Mouse (Mus musculus) bone marrow, adult 2 months (tissue): ENCODE data around the gene Zic2. TPM values are rescaled to one million over a fixed set of nuclear protein-coding genes. Genes with fewer than 3 reads are reported as not detected.

ENCODE experiments used
- H3K27ac ChIP-seq: fragments of 200-500 bp; 2 replicates; pipeline ENCODE4 v1.5.1; 2012; ENCODE audit warnings: low read depth, mild to moderate bottlenecking, control low read depth, inconsistent platforms, low read length; ENCODE audit not compliant: control insufficient read depth, poor library complexity, insufficient read depth
- H3K4me1 ChIP-seq: fragments of 200-500 bp; 2 replicates; pipeline ENCODE4 v1.6.1; 2011; ENCODE audit warnings: low read length; ENCODE audit not compliant: control insufficient read depth, insufficient read depth
- H3K4me3 ChIP-seq: fragments of 200-500 bp; replicated peaks from 2 replicates; pipeline ENCODE3; 2011; ENCODE audit warnings: mild to moderate bottlenecking, low read depth, low read length, control low read depth; ENCODE audit not compliant: control insufficient read depth
- CTCF ChIP-seq: fragments of 200-500 bp; IDR thresholded peaks from 2 replicates; pipeline ENCODE4 v1.5.1; 2011; ENCODE audit warnings: low read length, control low read depth; ENCODE audit not compliant: control insufficient read depth, insufficient read depth
- POLR2A ChIP-seq: fragments of 200-500 bp; IDR thresholded peaks from 2 replicates; pipeline ENCODE4 v1.6.1; 2011; ENCODE audit warnings: low read depth, mild to moderate bottlenecking, control low read depth, low read length, borderline replicate concordance; ENCODE audit not compliant: control insufficient read depth
- WGBS: fragments of 180-500 bp; shearing (Covaris S2); methylation state at CpG from one replicate; pipeline ENCODE4 v1.1.7; 2018; 5-methylcytosine and 5-hydroxymethylcytosine counted together
- polyA plus RNA-seq: library from polyadenylated mRNA; stranded (reverse); fragments of >200 nt; gene quantifications from 2 replicates; pipeline ENCODE4 v1.2.4, GENCODE M21; 2011; ENCODE audit warnings: low replicate concordance; ENCODE audit not compliant: missing spikeins, insufficient read depth, insufficient read length

Zic2 gene
- polyA plus RNA-seq: 2.7 TPM in 1 of 2 replicates, not detected in the other

GRCm38 (mm10) chr14:122474891-122475556 lies at the start of gene Zic2:
Zic2 (plus strand) TSS chr14:122475435.
- Histone ChIP-seq H3K27ac (no peak within 1 kb of the TSS; the same call in 1 of the 2 replicates), H3K4me3 (no peak within 1 kb of the TSS), H3K4me1 (no peaks in the 10 kb centered on the region; the same call in 1 of the 2 replicates)
- WGBS: 1% methylated on average over 64 of the region's 73 CpGs
- no peak for TF ChIP-seq POLR2A
- TF ChIP-seq CTCF: no peak

DNA sequence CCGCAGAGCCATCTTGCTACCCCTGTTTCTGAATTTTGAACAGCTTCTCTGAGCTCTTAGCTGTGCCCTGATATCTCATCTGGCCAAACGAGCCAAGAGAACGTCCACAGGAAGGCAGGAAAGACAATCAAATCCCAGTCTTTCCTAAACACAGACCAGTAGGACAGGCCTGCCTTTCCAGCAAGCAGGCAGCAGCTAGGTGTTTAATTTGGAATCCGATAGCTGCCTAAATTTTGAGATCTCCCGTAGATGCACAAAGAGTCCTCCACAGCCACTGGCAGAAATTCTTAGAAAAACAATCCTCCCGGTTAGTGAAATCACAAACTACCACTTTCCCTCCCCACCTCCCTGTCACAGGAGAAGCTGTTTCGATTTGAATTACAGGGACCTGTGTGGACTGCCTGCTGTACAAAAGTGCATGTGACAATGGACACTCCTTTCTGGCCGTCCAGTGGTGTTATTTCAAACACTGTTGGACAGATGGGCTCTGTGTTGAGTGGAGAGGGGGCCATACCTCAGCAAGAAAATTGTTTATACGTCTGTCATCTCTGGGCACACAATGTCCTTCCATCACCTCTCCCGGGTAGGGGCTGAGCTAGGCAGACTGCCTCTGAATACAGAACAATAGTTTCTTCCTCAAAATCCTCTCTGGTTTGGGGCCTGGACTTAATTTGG lies 48.6 kb upstream of the Zic2 start:
- WGBS: 73% methylated on average over 10 of the region's 10 CpGs
- Histone ChIP-seq H3K4me3 (no peak overlapping the region), H3K27ac (no peak overlapping the region), H3K4me1 (no peaks in the 10 kb centered on the region)
- TF ChIP-seq CTCF: no peak
- TF ChIP-seq POLR2A: no peak

- TF ChIP-seq CTCF (no peak), POLR2A (no peak)
- H3K27ac ChIP-seq: no peak overlapping the region
- no peak overlapping the region for H3K4me3 ChIP-seq
- H3K4me1 ChIP-seq: no peaks in the 10 kb centered on the region
- 76% methylated on average over 8 of the region's 8 CpGs for WGBS
Observed at GRCm38 (mm10) chr14:122427204-122427560, 48.1 kb upstream of the Zic2 start.

GRCm38 (mm10) chr14:122427654-122428053 lies 47.6 kb upstream of the Zic2 start:
- Histone ChIP-seq H3K4me1 (no peaks in the 10 kb centered on the region), H3K4me3 (no peak overlapping the region), H3K27ac (no peak overlapping the region)
- WGBS: 74% methylated on average over 3 of the region's 3 CpGs
- no peak for TF ChIP-seq POLR2A

- Histone ChIP-seq H3K4me3 (no peak overlapping the region), H3K4me1 (no peaks in the 10 kb centered on the region), H3K27ac (no peak overlapping the region)
- WGBS: 46% methylated on average over 3 of the region's 3 CpGs
- TF ChIP-seq POLR2A (no peak), CTCF (no peak)
Observed at GRCm38 (mm10) chr14:122432558-122432957, 42.7 kb upstream of the Zic2 start.

GRCm38 (mm10) chr14:122434039-122434438 lies 41.2 kb upstream of the Zic2 start:
- TF ChIP-seq POLR2A: no peak
- TF ChIP-seq CTCF: no peak
- WGBS: 75% methylated on average over 10 of the region's 10 CpGs
- H3K4me1 ChIP-seq: no peaks in the 10 kb centered on the region
- H3K27ac ChIP-seq: no peak overlapping the region
- H3K4me3 ChIP-seq: no peak overlapping the region

DNA sequence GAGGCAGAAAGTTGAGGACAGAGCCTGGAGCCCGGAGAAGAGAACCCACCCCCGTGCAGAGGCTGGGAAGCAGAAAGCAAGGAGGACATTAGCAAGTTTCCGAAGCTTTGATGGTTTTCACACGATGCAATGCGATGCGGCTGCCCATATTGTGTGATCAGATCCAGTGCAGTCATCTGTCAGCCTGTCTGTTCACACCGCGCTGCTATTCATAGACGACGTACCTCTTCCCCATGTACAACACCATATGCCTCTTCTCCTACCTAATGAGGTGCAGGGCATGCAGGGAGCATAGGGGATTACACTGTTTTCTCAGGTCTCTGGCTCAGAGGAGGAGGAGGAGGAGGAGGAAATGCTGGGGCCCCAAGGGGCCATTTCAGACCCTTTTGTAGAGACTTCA lies 38.4 kb upstream of the Zic2 start:
- Histone ChIP-seq H3K4me3 (no peak overlapping the region), H3K4me1 (no peaks in the 10 kb centered on the region), H3K27ac (no peak overlapping the region)
- TF ChIP-seq CTCF: no peak
- WGBS: 85% methylated on average over 10 of the region's 10 CpGs

DNA sequence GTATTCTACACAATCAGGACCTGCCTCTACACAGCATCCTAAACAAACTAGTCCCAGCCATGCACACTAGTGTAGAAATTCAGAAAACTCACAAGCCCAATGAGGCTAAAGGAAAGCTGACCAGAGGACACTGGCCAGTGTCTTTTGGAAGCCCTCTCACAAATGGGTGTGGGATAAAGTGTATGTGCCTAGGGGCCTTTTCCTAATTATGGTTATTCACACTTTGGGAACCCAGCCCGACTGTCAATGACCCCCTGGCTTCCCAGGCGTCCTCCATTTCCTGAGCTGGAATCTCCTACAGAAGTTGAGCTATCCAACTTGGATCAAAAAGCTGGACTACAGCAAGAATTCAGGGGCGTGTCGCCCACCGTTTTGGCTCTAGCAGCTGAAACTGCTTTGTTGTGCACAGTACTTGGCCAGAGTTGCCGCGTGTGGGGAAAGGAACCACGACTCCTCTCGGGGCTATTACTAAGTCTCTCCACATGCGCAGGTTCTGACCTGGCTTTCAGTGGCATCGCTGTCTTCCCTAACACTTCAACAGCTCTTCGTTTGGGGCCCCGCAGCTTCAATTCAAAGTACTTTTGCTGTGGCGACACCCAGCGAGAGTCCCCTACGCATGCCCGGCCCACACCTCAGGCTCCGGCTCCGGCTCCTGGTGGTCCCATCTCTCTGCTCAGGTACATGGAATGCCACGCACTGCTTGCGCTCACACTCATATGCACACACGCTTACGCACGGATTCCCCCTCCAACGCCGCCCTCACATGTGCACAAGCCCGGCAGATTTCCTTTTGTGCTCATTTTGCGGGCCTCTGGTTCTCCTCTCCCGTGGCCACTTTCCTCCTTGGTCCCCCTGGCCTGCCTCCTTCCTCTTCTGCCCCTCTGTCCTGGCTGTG lies 25.4 kb upstream of the Zic2 start:
- no peaks in the 10 kb centered on the region for H3K4me1 ChIP-seq
- H3K27ac ChIP-seq: no peak overlapping the region
- H3K4me3 ChIP-seq: no peak overlapping the region
- TF ChIP-seq CTCF (no peak), POLR2A (no peak)
- WGBS: 17% methylated on average over 29 of the region's 29 CpGs
